Mouse (Mus musculus): Measurements from ENCODE around the gene Colq.

DNA sequence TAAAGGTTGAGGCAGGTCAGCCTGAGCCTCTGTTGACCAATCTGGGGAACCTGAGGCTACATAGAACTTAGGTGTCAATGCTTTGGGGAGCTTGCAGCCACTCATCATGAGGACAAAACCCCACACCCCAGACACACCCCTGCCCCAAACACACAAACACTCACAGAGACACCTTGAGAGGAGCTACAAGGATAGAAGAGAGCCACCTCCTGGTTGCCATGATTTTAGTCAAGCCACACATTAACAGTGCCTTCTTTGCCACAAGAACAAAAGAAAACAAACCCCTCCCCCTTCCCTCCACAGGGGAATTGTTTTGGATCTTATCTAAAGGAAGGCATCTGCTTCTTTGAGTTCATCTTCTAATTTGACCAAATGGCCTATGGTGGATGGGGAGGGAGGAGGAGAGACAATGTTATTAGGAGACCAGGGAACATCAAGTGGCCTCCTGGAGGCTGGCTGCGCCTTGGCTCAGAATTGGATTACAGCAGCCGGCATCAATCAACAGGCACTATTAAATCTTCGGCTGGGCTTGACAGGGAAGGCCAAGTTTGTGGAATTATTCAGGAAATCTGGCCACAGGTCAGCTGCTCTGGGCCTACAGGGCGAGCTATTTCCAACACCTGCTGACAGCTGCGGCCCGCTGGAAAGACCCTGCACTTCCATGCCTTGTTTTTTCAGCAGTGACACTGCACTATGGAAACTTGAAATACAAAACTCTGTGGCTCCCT, 26.5 kb downstream of the Colq start:
- no peak for TF ChIP-seq CTCF (IDR thresholded peaks at IDR 0.05; ENCODE audit: control insufficient read depth, insufficient read depth, insufficient read length)
- TF ChIP-seq USF1 (IDR thresholded peaks at IDR 0.05; ENCODE audit: low read depth): no peak
- TF ChIP-seq MYOD1 (IDR thresholded peaks at IDR 0.05; ENCODE audit: control insufficient read depth, insufficient read length, low read depth): no peak
- no peak for TF ChIP-seq MYOG (IDR thresholded peaks at IDR 0.05; ENCODE audit: control insufficient read depth, extremely low read depth, insufficient read length)
- no peak for TF ChIP-seq MAX (IDR thresholded peaks at IDR 0.05)
- no peak for TF ChIP-seq CEBPB (IDR thresholded peaks at IDR 0.05; ENCODE audit: low read depth)
- no peak for TF ChIP-seq FOSL1 (IDR thresholded peaks at IDR 0.05; ENCODE audit: insufficient read depth, low read length, poor library complexity, severe bottlenecking)
